Mouse (Mus musculus): Measurements from ENCODE around the gene Cluh. TPM values are rescaled to one million over a fixed set of nuclear protein-coding genes. Genes with fewer than 3 reads are reported as not detected.

The Cluh gene
- polyA plus RNA-seq, 1 experiment, result 37.1 TPM

DNA sequence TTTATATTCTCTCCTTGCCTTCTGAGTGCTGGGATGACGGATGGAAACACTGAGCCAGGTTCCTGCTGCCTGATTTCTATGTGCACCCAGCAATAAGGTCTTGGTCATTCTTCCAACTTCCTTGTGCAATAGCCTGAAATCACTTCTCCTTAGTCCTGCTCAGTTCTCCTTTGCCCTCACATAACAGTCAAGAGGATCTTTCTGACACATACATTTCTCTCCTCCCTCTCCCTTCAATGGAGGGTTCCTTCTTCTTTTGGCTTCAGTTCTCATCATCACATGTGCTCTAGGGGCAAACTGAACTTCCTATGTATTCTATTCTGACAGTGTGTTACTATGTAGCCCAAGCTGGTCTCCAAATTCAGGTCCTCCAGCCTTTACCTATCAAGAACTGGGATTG is 1.3 kb upstream of the Cluh start:
- Histone ChIP-seq H3K4me1 (ENCODE audit: control insufficient read depth, insufficient read depth, low read length) (peaks cover 10% of the 10 kb centered on the region), H3K4me3 (ENCODE audit: control insufficient read depth, low read depth, low read length) (no peak overlapping the region), H3K27ac (ENCODE audit: control insufficient read depth, insufficient read depth, low read depth, low read length) (no peak overlapping the region), H3K27me3 (ENCODE audit: control insufficient read depth, insufficient read depth, low read length) (no peaks in the 10 kb centered on the region), H3K36me3 (ENCODE audit: control insufficient read depth, insufficient read depth, low read length) (no peaks in the 10 kb centered on the region)
- TF ChIP-seq CTCF (IDR thresholded peaks at IDR 0.05; ENCODE audit: control insufficient read depth, insufficient read depth, insufficient replicate concordance, low read depth, low read length), result no peak
- no peak for TF ChIP-seq POLR2A (IDR thresholded peaks at IDR 0.05; ENCODE audit: control insufficient read depth, low read depth, low read length)

DNA sequence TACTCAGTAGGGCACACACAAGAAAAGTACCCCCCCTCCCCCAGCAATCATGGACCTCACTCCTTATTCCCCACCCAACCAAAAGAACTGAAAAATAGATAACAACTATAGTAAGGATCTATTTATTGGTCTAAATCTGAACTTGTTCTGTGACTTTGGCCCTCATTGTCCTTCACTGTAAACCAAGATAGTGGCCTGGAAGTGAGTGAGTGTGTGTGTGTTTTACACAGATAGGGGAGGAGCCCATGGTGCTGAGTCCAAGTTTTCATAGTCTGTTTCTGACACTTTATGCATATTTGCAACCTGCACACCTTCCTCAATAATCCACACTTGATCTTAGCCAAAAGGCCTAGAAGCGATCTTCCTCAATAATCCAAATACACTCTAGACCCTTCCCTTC is 619 bp upstream of the Cluh start:
- H3K27ac ChIP-seq (ENCODE audit: control insufficient read depth, insufficient read depth, low read depth, low read length), result peak overlapping the region; percentile 94
- no peaks in the 10 kb centered on the region for H3K27me3 ChIP-seq (ENCODE audit: control insufficient read depth, insufficient read depth, low read length)
- peak overlapping the region; percentile 85 for H3K4me3 ChIP-seq (ENCODE audit: control insufficient read depth, low read depth, low read length)
- H3K36me3 ChIP-seq (ENCODE audit: control insufficient read depth, insufficient read depth, low read length), result no peaks in the 10 kb centered on the region
- H3K4me1 ChIP-seq (ENCODE audit: control insufficient read depth, insufficient read depth, low read length), result peaks cover 10% of the 10 kb centered on the region
- TF ChIP-seq CTCF (IDR thresholded peaks at IDR 0.05; ENCODE audit: control insufficient read depth, insufficient read depth, insufficient replicate concordance, low read depth, low read length) (no peak), POLR2A (IDR thresholded peaks at IDR 0.05; ENCODE audit: control insufficient read depth, low read depth, low read length) (no peak)

DNA sequence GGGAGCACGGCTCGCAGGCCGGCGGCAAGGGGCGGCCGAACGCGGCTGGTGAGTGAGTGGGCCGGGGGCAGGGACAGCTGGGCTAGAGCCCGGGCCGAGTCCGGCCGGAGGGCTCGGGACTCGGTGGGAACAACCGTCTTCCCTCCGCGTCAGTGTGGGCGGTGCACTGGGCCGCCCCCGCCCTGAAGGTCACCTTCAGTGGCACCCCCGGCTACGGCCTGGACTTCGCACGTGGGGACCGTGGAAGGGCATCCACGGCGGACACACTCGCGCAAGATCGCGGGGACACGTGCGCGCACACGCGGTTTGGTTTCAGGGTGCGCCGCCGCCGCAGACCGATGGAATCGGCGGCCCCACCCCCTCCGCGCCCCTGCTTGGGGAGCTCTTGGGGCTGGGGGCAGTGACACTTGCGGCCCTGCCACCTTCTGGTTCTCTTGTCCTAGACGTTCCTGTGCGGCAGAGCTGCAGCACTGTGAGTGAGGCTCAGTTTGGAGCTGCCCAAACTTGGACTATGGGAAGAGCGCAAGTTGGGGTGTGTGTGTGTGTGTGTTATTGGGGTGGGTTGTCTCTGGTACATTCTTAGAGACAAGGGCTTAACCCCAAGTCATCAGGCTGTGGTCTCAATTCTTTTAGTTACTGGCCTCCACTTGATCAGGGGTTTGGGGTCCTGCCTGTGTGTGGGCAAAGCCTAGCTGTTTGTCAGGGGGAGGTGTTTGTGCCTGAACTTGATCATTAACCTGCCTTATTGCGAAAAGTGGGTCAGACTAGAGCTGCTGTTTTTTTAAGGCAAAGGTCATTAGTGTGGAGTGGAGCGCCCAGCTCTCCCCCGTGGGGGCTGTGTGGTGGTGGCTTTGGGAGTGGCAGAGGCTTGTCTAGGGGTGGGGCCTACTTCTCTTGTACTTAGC is 604 bp downstream of the Cluh start:
- peaks cover 10% of the 10 kb centered on the region for H3K4me1 ChIP-seq (ENCODE audit: control insufficient read depth, insufficient read depth, low read length)
- no peaks in the 10 kb centered on the region for H3K27me3 ChIP-seq (ENCODE audit: control insufficient read depth, insufficient read depth, low read length)
- peak overlapping the region; percentile 85 for H3K4me3 ChIP-seq (ENCODE audit: control insufficient read depth, low read depth, low read length)
- TF ChIP-seq CTCF (IDR thresholded peaks at IDR 0.05; ENCODE audit: control insufficient read depth, insufficient read depth, insufficient replicate concordance, low read depth, low read length) (no peak), POLR2A (IDR thresholded peaks at IDR 0.05; ENCODE audit: control insufficient read depth, low read depth, low read length) (no peak)
- H3K27ac ChIP-seq (ENCODE audit: control insufficient read depth, insufficient read depth, low read depth, low read length), result peak overlapping the region; percentile 51
- H3K36me3 ChIP-seq (ENCODE audit: control insufficient read depth, insufficient read depth, low read length), result no peaks in the 10 kb centered on the region

DNA sequence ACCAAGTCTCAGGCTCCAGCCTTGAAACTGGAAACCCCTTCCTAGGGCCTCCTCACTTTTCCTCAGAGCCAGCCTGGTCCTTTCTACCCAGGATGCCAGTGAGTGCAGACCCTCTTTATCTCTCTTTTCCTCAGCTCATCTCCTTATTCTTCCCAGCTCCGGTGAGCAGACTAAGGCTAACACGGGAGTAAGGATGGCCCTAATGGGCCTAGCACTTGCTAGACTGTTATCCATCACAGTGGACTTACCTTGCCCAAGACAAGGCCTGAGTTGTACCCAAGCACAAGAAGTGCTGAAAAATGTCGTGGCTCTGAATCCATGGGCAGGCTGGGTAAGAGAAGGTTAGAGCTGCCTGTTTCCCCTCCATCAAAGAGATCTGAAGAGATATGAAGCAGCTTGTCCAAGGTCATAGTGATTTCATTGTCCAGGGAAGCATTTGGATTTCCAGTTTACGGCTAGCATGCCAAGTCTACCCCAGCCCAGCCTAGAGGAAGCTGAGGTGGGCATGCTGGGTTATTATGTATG is 1.3 kb downstream of the Cluh start:
- TF ChIP-seq CTCF (IDR thresholded peaks at IDR 0.05; ENCODE audit: control insufficient read depth, insufficient read depth, insufficient replicate concordance, low read depth, low read length), result no peak
- TF ChIP-seq POLR2A (IDR thresholded peaks at IDR 0.05; ENCODE audit: control insufficient read depth, low read depth, low read length), result no peak
- Histone ChIP-seq H3K36me3 (ENCODE audit: control insufficient read depth, insufficient read depth, low read length) (no peaks in the 10 kb centered on the region), H3K27me3 (ENCODE audit: control insufficient read depth, insufficient read depth, low read length) (no peaks in the 10 kb centered on the region), H3K4me3 (ENCODE audit: control insufficient read depth, low read depth, low read length) (peak overlapping the region; percentile 85), H3K4me1 (ENCODE audit: control insufficient read depth, insufficient read depth, low read length) (peaks cover 10% of the 10 kb centered on the region), H3K27ac (ENCODE audit: control insufficient read depth, insufficient read depth, low read depth, low read length) (peak overlapping the region; percentile 44)

DNA sequence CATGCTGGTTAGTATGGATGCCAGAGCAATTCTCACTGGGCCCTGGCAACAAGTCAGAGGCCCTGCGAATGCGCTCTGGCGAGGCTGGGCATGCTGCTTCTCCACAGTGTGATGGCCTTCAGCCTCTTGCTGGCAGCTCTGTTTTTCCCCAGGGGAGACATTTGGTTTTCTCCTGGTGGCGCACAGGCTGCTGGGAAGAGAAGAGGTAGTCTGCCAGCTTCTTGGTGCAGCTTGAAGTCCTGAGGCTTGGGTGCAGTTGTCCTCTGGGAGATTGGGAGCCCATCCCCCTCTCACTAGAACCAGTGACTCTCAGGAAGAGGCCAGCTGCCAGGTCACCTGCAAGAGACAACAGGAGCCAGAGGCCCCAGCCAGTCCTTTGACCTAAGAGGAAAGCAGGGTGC is 3.5 kb downstream of the Cluh start:
- H3K27me3 ChIP-seq (ENCODE audit: control insufficient read depth, insufficient read depth, low read length), result no peaks in the 10 kb centered on the region
- H3K36me3 ChIP-seq (ENCODE audit: control insufficient read depth, insufficient read depth, low read length), result no peaks in the 10 kb centered on the region; the same call in 1 of the 2 replicates
- H3K4me1 ChIP-seq (ENCODE audit: control insufficient read depth, insufficient read depth, low read length), result peaks cover 10% of the 10 kb centered on the region
- no peak overlapping the region for H3K4me3 ChIP-seq (ENCODE audit: control insufficient read depth, low read depth, low read length)
- H3K27ac ChIP-seq (ENCODE audit: control insufficient read depth, insufficient read depth, low read depth, low read length), result peak overlapping the region; percentile 19; the same call in 1 of the 2 replicates
- no peak for TF ChIP-seq CTCF (IDR thresholded peaks at IDR 0.05; ENCODE audit: control insufficient read depth, insufficient read depth, insufficient replicate concordance, low read depth, low read length)
- TF ChIP-seq POLR2A (IDR thresholded peaks at IDR 0.05; ENCODE audit: control insufficient read depth, low read depth, low read length), result no peak

DNA sequence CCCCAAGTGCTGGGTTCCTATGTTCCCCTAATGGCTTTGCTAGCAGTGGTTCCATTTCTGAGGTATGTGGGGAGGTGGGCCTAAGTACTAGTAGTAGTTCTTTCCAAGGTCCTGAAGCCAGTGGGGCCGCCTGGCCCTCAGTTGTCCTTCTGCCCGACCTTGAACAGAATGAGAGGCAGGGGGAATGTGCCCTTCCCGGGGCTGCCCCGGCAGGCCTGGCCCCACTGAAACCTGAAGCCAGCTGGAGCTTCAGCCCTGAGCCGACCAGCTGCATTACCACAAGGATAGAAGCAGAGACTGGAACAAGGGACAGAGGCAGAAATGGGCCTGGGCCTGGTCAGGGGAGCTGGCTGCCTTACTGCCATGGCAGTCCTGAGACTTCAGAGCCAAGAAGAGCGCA is 4.1 kb downstream of the Cluh start:
- Histone ChIP-seq H3K4me3 (ENCODE audit: control insufficient read depth, low read depth, low read length) (no peak overlapping the region), H3K27me3 (ENCODE audit: control insufficient read depth, insufficient read depth, low read length) (no peaks in the 10 kb centered on the region), H3K4me1 (ENCODE audit: control insufficient read depth, insufficient read depth, low read length) (peaks cover 10% of the 10 kb centered on the region), H3K36me3 (ENCODE audit: control insufficient read depth, insufficient read depth, low read length) (no peaks in the 10 kb centered on the region; the same call in 1 of the 2 replicates), H3K27ac (ENCODE audit: control insufficient read depth, insufficient read depth, low read depth, low read length) (no peak overlapping the region; the same call in 1 of the 2 replicates)
- TF ChIP-seq CTCF (IDR thresholded peaks at IDR 0.05; ENCODE audit: control insufficient read depth, insufficient read depth, insufficient replicate concordance, low read depth, low read length), result no peak
- TF ChIP-seq POLR2A (IDR thresholded peaks at IDR 0.05; ENCODE audit: control insufficient read depth, low read depth, low read length), result no peak

DNA sequence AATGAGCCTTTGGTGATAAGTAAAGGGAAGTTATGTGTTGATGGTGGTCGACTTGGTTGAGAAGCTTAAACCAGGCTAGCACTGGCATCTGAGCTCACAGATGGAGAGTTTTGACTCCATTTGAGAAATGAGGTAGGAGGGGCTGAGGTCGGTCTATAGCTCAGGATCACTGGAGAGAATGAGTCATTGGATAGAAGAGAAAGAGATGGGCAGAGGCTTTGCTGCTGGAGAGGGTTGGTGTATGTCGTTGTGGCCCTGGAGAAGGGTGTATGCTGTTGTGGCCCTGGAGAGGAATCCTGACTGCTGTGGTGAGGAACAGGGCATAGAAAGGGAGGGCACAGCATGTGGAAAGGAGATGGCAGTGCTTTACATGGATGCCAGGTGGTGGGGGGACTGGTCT is 6.6 kb downstream of the Cluh start:
- no peaks in the 10 kb centered on the region; the same call in none of the 2 replicates for H3K4me1 ChIP-seq (ENCODE audit: control insufficient read depth, insufficient read depth, low read length)
- TF ChIP-seq POLR2A (IDR thresholded peaks at IDR 0.05; ENCODE audit: control insufficient read depth, low read depth, low read length) (no peak), CTCF (IDR thresholded peaks at IDR 0.05; ENCODE audit: control insufficient read depth, insufficient read depth, insufficient replicate concordance, low read depth, low read length) (no peak)
- no peaks in the 10 kb centered on the region for H3K27me3 ChIP-seq (ENCODE audit: control insufficient read depth, insufficient read depth, low read length)
- no peak overlapping the region for H3K27ac ChIP-seq (ENCODE audit: control insufficient read depth, insufficient read depth, low read depth, low read length)
- H3K36me3 ChIP-seq (ENCODE audit: control insufficient read depth, insufficient read depth, low read length), result no peaks in the 10 kb centered on the region; the same call in 1 of the 2 replicates
- H3K4me3 ChIP-seq (ENCODE audit: control insufficient read depth, low read depth, low read length), result no peak overlapping the region
